Mouse (Mus musculus) spleen, postnatal 36 days (tissue): ENCODE measurements around the gene Clpb.

Source experiments
- DNase-seq, 2 experiments: peaks; one replicate each; pipeline ENCODE4 v3.0.0; 2022; ENCODE audit warnings: low spot score in 2 of 2, mixed read lengths in 1 of 2

Gene Clpb

GRCm38 (mm10) chr7:101726980-101727379 lies 63.5 kb downstream of the Clpb start:
- DNase-seq: no peak

GRCm38 (mm10) chr7:101732096-101732495 lies 68.7 kb downstream of the Clpb start:
- DNase-seq: no peak

GRCm38 (mm10) chr7:101733042-101733441 lies 69.6 kb downstream of the Clpb start:
- DNase-seq: no peak

- no peak for DNase-seq
Observed at GRCm38 (mm10) chr7:101735297-101735696, 71.9 kb downstream of the Clpb start.

GRCm38 (mm10) chr7:101737735-101738134 lies 74.3 kb downstream of the Clpb start:
- no peak for DNase-seq

GRCm38 (mm10) chr7:101739602-101740001 lies 76.2 kb downstream of the Clpb start:
- no peak for DNase-seq

GRCm38 (mm10) chr7:101743487-101743886 lies 80.1 kb downstream of the Clpb start:
- DNase-seq: no peak

GRCm38 (mm10) chr7:101746559-101747334 lies 83.3 kb downstream of the Clpb start:
- no peak for DNase-seq

GRCm38 (mm10) chr7:101750268-101750667 lies 86.8 kb downstream of the Clpb start:
- DNase-seq: no peak

GRCm38 (mm10) chr7:101752346-101752745 lies 88.9 kb downstream of the Clpb start:
- no peak for DNase-seq

- no peak for DNase-seq
Observed at GRCm38 (mm10) chr7:101753492-101753891, 90.1 kb downstream of the Clpb start.

- DNase-seq: no peak
Observed at GRCm38 (mm10) chr7:101754416-101754815, 91.0 kb downstream of the Clpb start.

- DNase-seq: no peak
Observed at GRCm38 (mm10) chr7:101755301-101755700, 91.9 kb downstream of the Clpb start.

- no peak for DNase-seq
Observed at GRCm38 (mm10) chr7:101761899-101762780, 98.7 kb downstream of the Clpb start.

- no peak for DNase-seq
Observed at GRCm38 (mm10) chr7:101767335-101767907, 104.0 kb downstream of the Clpb start.

GRCm38 (mm10) chr7:101770051-101770450 lies 106.6 kb downstream of the Clpb start:
- no peak for DNase-seq

- no peak for DNase-seq
Observed at GRCm38 (mm10) chr7:101771604-101772003, 108.2 kb downstream of the Clpb start.

GRCm38 (mm10) chr7:101772687-101773086 lies 109.3 kb downstream of the Clpb start:
- DNase-seq: no peak

GRCm38 (mm10) chr7:101777053-101777452 lies 113.6 kb downstream of the Clpb start:
- no peak for DNase-seq

GRCm38 (mm10) chr7:101817861-101818401 lies 154.5 kb downstream of the Clpb start, which contains the start of gene Phox2a:
TSS of gene Phox2a (plus strand) at chr7:101818313.
- no peak for DNase-seq

- no peak for DNase-seq
Observed at GRCm38 (mm10) chr7:101820295-101821030, 157.0 kb downstream of the Clpb start.
